Mouse (Mus musculus) heart, adult 2 months (tissue): ENCODE results near the gene Lhx3. TPM values are rescaled to one million over a fixed set of nuclear protein-coding genes. Genes with fewer than 3 reads are reported as not detected.
A peak's percentile ranks its signal among the peaks of the same experiment; 100 is the strongest.

Source experiments
- DNase-seq, 2 experiments: peaks; one replicate each; pipeline ENCODE4 v3.0.0; 2021
- H3K27ac ChIP-seq: fragments of 200-600 bp; 2 replicates; pipeline ENCODE4 v1.8.1; 2022
- H3K27me3 ChIP-seq: fragments of 200-500 bp; 2 replicates; pipeline ENCODE4 v1.6.1; 2012; ENCODE audit warnings: mild to moderate bottlenecking, low read length, inconsistent platforms, mixed read lengths; ENCODE audit not compliant: control insufficient read depth, insufficient read depth
- H3K36me3 ChIP-seq: fragments of 200-500 bp; 2 replicates; pipeline ENCODE4 v1.6.1; 2012; ENCODE audit warnings: low read length, inconsistent platforms; ENCODE audit not compliant: control insufficient read depth, insufficient read depth
- H3K4me1 ChIP-seq: fragments of 200-500 bp; 2 replicates; pipeline ENCODE4 v1.6.1; 2011; ENCODE audit warnings: low read length; ENCODE audit not compliant: control insufficient read depth, insufficient read depth
- H3K4me3 ChIP-seq: fragments of 200-600 bp; 2 replicates; pipeline ENCODE4 v1.8.1; 2022
- H3K79me2 ChIP-seq: fragments of 200-500 bp; replicated peaks from 2 replicates; pipeline ENCODE4 v1.6.1; 2012; ENCODE audit warnings: mild to moderate bottlenecking, inconsistent platforms, low read length, moderate library complexity, mixed read lengths; ENCODE audit not compliant: control insufficient read depth, insufficient read depth
- H3K9ac ChIP-seq: fragments of 200-500 bp; 2 replicates; pipeline ENCODE4 v1.6.1; 2012; ENCODE audit warnings: low read depth, mild to moderate bottlenecking, control low read depth, inconsistent platforms, low read length, mixed read lengths
- CTCF ChIP-seq: fragments of 200-600 bp; IDR thresholded peaks from 2 replicates; pipeline ENCODE4 v1.8.1; 2022; ENCODE audit warnings: antibody characterized with exemption, mild to moderate bottlenecking, moderate library complexity
- EP300 ChIP-seq: fragments of 200-500 bp; IDR thresholded peaks from 2 replicates; pipeline ENCODE4 v1.6.1; 2011; ENCODE audit warnings: low read depth, low read length, control low read depth; ENCODE audit not compliant: insufficient read depth
- POLR2A ChIP-seq: fragments of 200-500 bp; IDR thresholded peaks from 2 replicates; pipeline ENCODE4 v1.6.1; 2011; ENCODE audit warnings: mild to moderate bottlenecking, low read depth, low read length, control low read depth; ENCODE audit not compliant: insufficient read depth
- WGBS: fragments of 180-500 bp; shearing (Covaris S2); methylation state at CpG from one replicate; pipeline ENCODE4 v1.1.7; 2018; 5-methylcytosine and 5-hydroxymethylcytosine counted together
- intact Hi-C: fragments of 180-260 bp; cut with DNase I; formaldehyde crosslinking; loops from one replicate; pipeline ENCODE4 v1.15.1; 2025
- polyA plus RNA-seq: library from polyadenylated mRNA; depleted of rRNA; stranded (reverse); fragments of >200 nt; gene quantifications from 2 replicates; pipeline ENCODE4 v1.2.3, GENCODE M21; 2012
- total RNA-seq, 2 experiments: library from RNA; stranded (reverse); gene quantifications; 2 replicates each; pipeline ENCODE4 v1.2.3; 2021

Gene Lhx3
- total and polyA plus RNA-seq, 3 experiments = not detected

- no peaks in the 10 kb centered on the region for H3K36me3 ChIP-seq
- H3K4me1 ChIP-seq = no peaks in the 10 kb centered on the region
- no peak overlapping the region for H3K9ac ChIP-seq
- WGBS = 49% methylated on average over 7 of the region's 7 CpGs
- H3K27me3 ChIP-seq = peaks cover 14% of the 10 kb centered on the region
- no peak overlapping the region for H3K4me3 ChIP-seq
- TF ChIP-seq POLR2A (no peak), CTCF (no peak), EP300 (no peak)
- no peak overlapping the region for H3K27ac ChIP-seq
- no peak for DNase-seq
- intact Hi-C loops = no loop called here
- H3K79me2 ChIP-seq = no peaks in the 10 kb centered on the region
Observed at GRCm38 (mm10) chr2:26194552-26195339, 13.3 kb downstream of the Lhx3 start.

DNA sequence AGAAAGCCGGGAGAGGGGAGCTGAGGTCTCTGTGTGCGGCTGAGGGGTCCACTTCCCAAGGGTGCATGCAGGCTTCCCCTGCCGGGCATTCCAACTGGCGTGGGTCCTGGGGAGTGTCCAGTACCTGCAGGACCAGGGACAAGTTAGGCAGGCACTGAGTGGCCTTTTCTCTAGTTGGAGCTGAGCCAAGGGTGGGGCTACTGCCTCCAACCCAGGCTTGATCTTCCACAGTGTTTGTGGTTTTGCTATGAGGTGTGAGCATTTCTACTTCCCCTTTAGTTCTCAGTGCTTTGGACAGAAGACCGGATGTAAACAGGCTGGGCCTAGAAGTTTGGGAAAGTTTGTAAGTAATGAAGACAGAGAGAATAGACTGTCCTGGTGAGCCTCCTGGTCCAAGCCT lies 19.6 kb downstream of the Lhx3 start:
- H3K9ac ChIP-seq = no peak overlapping the region
- intact Hi-C loops = no loop called here
- no peak overlapping the region for H3K27ac ChIP-seq
- H3K27me3 ChIP-seq = no peaks in the 10 kb centered on the region
- 47% methylated on average over 5 of the region's 5 CpGs for WGBS
- H3K36me3 ChIP-seq = no peaks in the 10 kb centered on the region
- DNase-seq = peak in 1 of 2 experiments; percentile 20
- no peak for TF ChIP-seq EP300
- TF ChIP-seq CTCF = no peak
- TF ChIP-seq POLR2A = no peak
- no peak overlapping the region for H3K4me3 ChIP-seq
- H3K4me1 ChIP-seq = no peaks in the 10 kb centered on the region
- H3K79me2 ChIP-seq = no peaks in the 10 kb centered on the region

- intact Hi-C loops = no loop called here
Observed at GRCm38 (mm10) chr2:26184352-26184751, 23.7 kb downstream of the Lhx3 start.

GRCm38 (mm10) chr2:26182646-26183045 lies 25.4 kb downstream of the Lhx3 start:
- intact Hi-C loops = loop anchor here (1.0 kb wide), 1 partner anchor 91 kb away; no protein-coding TSS in a partner anchor
- peak in 1 of 2 experiments; percentile 57 for DNase-seq
- no peaks in the 10 kb centered on the region for H3K36me3 ChIP-seq
- H3K9ac ChIP-seq = no peak overlapping the region
- H3K4me1 ChIP-seq = no peaks in the 10 kb centered on the region
- H3K79me2 ChIP-seq = no peaks in the 10 kb centered on the region
- TF ChIP-seq CTCF (peak; percentile 81), EP300 (no peak)
- H3K4me3 ChIP-seq = no peak overlapping the region
- 11% methylated on average over 6 of the region's 6 CpGs for whole genome bisulfite sequencing
- no peaks in the 10 kb centered on the region for H3K27me3 ChIP-seq
- H3K27ac ChIP-seq = no peak overlapping the region

More at GRCm38 (mm10) chr2:26184352-26184751, 23.7 kb downstream of the Lhx3 start:
- TF ChIP-seq POLR2A = no peak
- no peak for TF ChIP-seq CTCF
- no peak for TF ChIP-seq EP300
- Histone ChIP-seq H3K36me3 (no peaks in the 10 kb centered on the region), H3K4me3 (no peak overlapping the region), H3K9ac (no peak overlapping the region), H3K4me1 (no peaks in the 10 kb centered on the region), H3K27ac (no peak overlapping the region), H3K27me3 (no peaks in the 10 kb centered on the region), H3K79me2 (no peaks in the 10 kb centered on the region)
- no peak for DNase-seq
- 59% methylated on average over 3 of the region's 3 CpGs for WGBS

- Histone ChIP-seq H3K27me3 (no peaks in the 10 kb centered on the region), H3K79me2 (no peaks in the 10 kb centered on the region), H3K4me3 (no peak overlapping the region), H3K36me3 (no peaks in the 10 kb centered on the region), H3K9ac (no peak overlapping the region), H3K27ac (no peak overlapping the region), H3K4me1 (no peaks in the 10 kb centered on the region)
- intact Hi-C loops = no loop called here
- no peak for DNase-seq
- WGBS = 60% methylated on average over 2 of the region's 2 CpGs
- TF ChIP-seq EP300 (no peak), CTCF (no peak)
Observed at GRCm38 (mm10) chr2:26177189-26177588, 30.9 kb downstream of the Lhx3 start.

DNA sequence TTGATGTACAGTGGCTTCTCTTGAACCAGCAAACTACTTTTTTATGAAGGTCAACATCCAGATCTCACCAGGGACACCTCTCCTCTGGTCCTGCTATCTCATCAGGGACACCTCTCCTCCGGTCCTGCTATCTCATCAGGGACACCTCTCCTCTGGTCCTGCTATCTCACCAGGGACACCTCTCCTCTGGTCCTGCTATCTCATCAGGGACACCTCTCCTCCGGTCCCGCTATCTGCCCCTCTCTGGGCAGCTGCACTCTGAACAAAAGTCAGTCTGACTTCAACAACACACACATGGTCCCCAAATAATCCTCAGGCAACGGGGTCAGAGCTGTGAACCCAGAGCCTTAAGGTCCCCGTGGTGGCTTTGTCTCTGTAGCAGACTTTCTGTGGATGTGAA lies 31.4 kb downstream of the Lhx3 start:
- WGBS = 23% methylated on average over 5 of the region's 5 CpGs
- H3K4me1 ChIP-seq = no peaks in the 10 kb centered on the region
- no peaks in the 10 kb centered on the region for H3K79me2 ChIP-seq
- H3K36me3 ChIP-seq = no peaks in the 10 kb centered on the region
- no peak overlapping the region for H3K9ac ChIP-seq
- DNase-seq = no peak
- no peaks in the 10 kb centered on the region for H3K27me3 ChIP-seq
- H3K4me3 ChIP-seq = no peak overlapping the region
- TF ChIP-seq CTCF (no peak), POLR2A (no peak), EP300 (no peak)
- intact Hi-C loops = no loop called here
- H3K27ac ChIP-seq = no peak overlapping the region
